Mouse (Mus musculus): Measurements from ENCODE around the gene 2810004N23Rik.

DNA sequence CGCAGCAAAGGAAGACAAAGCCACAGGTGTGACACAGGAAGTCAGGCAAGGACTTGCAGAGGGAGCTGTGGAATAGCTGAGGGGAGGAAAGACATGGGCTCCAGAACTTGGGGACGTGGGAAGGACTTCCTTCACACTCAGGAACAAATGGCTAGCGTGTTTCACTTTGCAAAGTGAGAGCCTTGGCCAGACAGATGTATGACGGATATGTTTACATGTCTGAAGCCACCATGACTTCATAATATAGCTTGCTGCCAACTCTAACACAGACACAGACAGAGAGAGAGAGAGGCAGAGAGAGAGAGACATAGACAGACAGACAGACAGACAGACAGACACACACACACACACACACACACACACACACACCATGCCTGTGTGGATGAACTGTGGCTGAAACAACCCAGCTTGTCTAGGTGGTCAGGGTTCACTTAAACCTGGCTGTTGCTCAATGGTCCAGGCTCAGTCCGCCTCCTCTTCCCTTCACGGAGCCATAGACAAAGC is 43.3 kb downstream of the 2810004N23Rik start:
- TF ChIP-seq CTCF (IDR thresholded peaks at IDR 0.05; ENCODE audit: borderline replicate concordance, insufficient read depth, low read depth, low read length) (no peak), POLR2A (IDR thresholded peaks at IDR 0.05; ENCODE audit: borderline replicate concordance, insufficient read depth, low read length) (no peak)

Measured in cerebellum, adult 2 months (tissue).